Mouse (Mus musculus) limb, embryonic 10.5 days (tissue): ENCODE data around the gene Akap9. TPM values are rescaled to one million over a fixed set of nuclear protein-coding genes. Genes with fewer than 3 reads are reported as not detected.
"Not testable (repeated sequence)": the region's sequence is repeated elsewhere in the genome, so short reads cannot be mapped to it uniquely, and the experiment has no call there.

ENCODE experiments used
- DNase-seq: peaks from one replicate; pipeline ENCODE4 v3.0.0-alpha.2; 2017; ENCODE audit warnings: low spot score
- H3K27ac ChIP-seq: fragments of 300-500 bp; sonication (generic); 2 replicates; pipeline ENCODE4 v1.5.1; 2016; ENCODE audit warnings: mild to moderate bottlenecking
- H3K27me3 ChIP-seq: fragments of 300-500 bp; sonication (generic); 2 replicates; pipeline ENCODE4 v1.6.1; 2016; ENCODE audit warnings: low read depth, mild to moderate bottlenecking; ENCODE audit not compliant: poor library complexity, severe bottlenecking
- H3K36me3 ChIP-seq: fragments of 300-500 bp; sonication (generic); 2 replicates; pipeline ENCODE4 v1.6.1; 2016; ENCODE audit warnings: mild to moderate bottlenecking, moderate library complexity
- H3K4me1 ChIP-seq: fragments of 300-500 bp; sonication (generic); 2 replicates; pipeline ENCODE4 v1.6.1; 2016
- H3K4me3 ChIP-seq: fragments of 300-500 bp; sonication (generic); 2 replicates; pipeline ENCODE4 v1.5.1; 2016; ENCODE audit warnings: mild to moderate bottlenecking, moderate library complexity
- H3K9me3 ChIP-seq: fragments of 300-500 bp; sonication (generic); replicated peaks from 2 replicates; pipeline ENCODE4 v1.6.1; 2016; ENCODE audit warnings: mild to moderate bottlenecking
- WGBS: fragments of 180-500 bp; shearing (Covaris S2); methylation state at CpG from one replicate; pipeline ENCODE4 v1.1.7; 2016; 5-methylcytosine and 5-hydroxymethylcytosine counted together
- polyA plus RNA-seq: library from polyadenylated mRNA; unstranded; fragments of >200 nt; fragmentation: Nextera tagmentation; extraction: Ambion mirVana; gene quantifications from 2 replicates; pipeline ENCODE4 v1.2.1, GENCODE M21; 2016

Gene Akap9
- polyA plus RNA-seq, 1 experiment from 2014 or later, result 130 TPM

- no peaks in the 10 kb centered on the region for H3K27me3 ChIP-seq
- no peak for DNase-seq
- H3K9me3 ChIP-seq, result no peaks in the 10 kb centered on the region
- no peaks in the 10 kb centered on the region for H3K4me1 ChIP-seq
- H3K27ac ChIP-seq, result no peak overlapping the region
- 94% methylated on average over 4 of the region's 4 CpGs for WGBS
- no peak overlapping the region for H3K4me3 ChIP-seq
- H3K36me3 ChIP-seq, result peaks cover 68% of the 10 kb centered on the region
These were observed 50.0 kb downstream of the Akap9 start for GRCm38 (mm10) chr5:3977904-3978303.

- 80% methylated on average over 1 of the region's 1 CpGs for WGBS
- Histone ChIP-seq H3K27me3 (no peaks in the 10 kb centered on the region), H3K9me3 (no peaks in the 10 kb centered on the region), H3K27ac (no peak overlapping the region), H3K36me3 (peaks cover 37% of the 10 kb centered on the region), H3K4me1 (no peaks in the 10 kb centered on the region), H3K4me3 (no peak overlapping the region)
- DNase-seq, result no peak
These were observed 61.8 kb downstream of the Akap9 start for GRCm38 (mm10) chr5:3989608-3990007.

- no peak for DNase-seq
- WGBS, result 88% methylated on average over 1 of the region's 1 CpGs
- no peaks in the 10 kb centered on the region for H3K9me3 ChIP-seq
- no peak overlapping the region for H3K4me3 ChIP-seq
- no peaks in the 10 kb centered on the region for H3K27me3 ChIP-seq
- no peak overlapping the region for H3K27ac ChIP-seq
- peaks cover 37% of the 10 kb centered on the region for H3K36me3 ChIP-seq
- no peaks in the 10 kb centered on the region for H3K4me1 ChIP-seq
These were observed 62.6 kb downstream of the Akap9 start for GRCm38 (mm10) chr5:3990499-3990898.

DNA sequence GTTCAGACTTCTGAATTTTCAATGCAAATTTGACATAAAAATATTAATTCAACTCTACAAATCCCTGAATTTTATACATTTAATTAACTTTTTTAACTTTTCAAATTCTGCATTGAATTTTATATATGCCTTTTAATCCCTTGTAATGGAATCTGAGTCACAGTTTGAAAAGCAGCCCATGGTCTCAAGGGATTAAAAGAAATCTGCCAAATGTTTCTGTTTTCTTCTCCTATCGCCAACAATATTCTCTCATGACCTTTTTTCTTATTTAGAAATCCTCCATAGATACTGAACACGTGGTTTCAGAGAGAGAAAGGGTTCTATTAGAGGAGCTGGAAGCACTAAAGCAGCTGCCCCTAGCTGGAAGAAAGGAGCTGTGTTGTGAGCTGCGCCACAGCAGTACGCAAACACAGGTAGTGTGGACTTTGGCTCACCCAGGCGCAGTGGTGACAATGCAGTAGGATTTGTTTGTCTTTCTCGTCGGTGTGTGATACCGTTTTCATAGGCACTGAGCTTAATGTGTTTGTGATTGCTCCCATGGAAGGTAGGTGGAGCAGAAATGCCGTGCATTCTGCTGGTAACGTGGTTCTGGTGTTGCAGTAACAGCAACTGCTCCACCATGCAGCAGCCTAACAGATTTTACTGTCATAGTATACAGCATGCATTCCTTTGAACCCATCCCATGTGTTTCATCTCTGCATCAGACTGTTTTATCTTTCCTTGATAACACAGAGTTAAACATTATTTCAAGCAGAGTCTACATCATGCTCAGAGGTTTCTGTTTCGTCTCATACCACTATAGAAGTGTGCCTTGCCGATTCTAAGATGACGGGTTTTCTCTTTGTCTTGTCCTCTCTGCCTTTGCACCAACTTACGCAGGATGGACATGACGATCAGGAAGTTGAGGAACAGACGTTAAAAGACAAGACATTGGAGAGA lies 76.9 kb downstream of the Akap9 start:
- H3K4me3 ChIP-seq, result no peak overlapping the region
- no peaks in the 10 kb centered on the region for H3K27me3 ChIP-seq
- no peaks in the 10 kb centered on the region for H3K4me1 ChIP-seq
- peaks cover 43% of the 10 kb centered on the region for H3K36me3 ChIP-seq
- DNase-seq, result no peak
- no peaks in the 10 kb centered on the region for H3K9me3 ChIP-seq
- WGBS, result 91% methylated on average over 16 of the region's 16 CpGs
- H3K27ac ChIP-seq, result no peak overlapping the region

DNA sequence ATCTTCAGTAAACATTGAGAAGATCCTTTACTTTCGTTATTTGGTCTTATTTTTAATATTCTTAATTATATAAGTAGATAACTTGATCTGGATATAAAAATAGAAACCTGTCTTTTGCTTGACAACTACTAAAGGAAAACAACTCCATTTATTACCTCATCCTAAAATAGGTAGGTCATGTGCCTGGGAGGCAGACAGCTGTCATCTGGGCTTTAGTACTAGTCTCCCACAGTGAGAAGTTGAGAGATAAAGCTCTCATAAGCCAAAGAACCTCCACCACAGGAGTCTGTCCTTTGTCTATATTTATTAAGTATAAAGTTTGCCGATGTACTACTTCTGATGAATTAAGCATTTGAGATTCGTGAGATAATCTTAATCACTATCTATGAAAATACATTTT lies 78.8 kb downstream of the Akap9 start:
- Histone ChIP-seq H3K4me3 (no peak overlapping the region), H3K4me1 (no peaks in the 10 kb centered on the region), H3K27ac (no peak overlapping the region), H3K9me3 (no peaks in the 10 kb centered on the region), H3K27me3 (no peaks in the 10 kb centered on the region), H3K36me3 (peaks cover 51% of the 10 kb centered on the region)
- 94% methylated on average over 3 of the region's 3 CpGs for WGBS
- DNase-seq, result no peak

DNA sequence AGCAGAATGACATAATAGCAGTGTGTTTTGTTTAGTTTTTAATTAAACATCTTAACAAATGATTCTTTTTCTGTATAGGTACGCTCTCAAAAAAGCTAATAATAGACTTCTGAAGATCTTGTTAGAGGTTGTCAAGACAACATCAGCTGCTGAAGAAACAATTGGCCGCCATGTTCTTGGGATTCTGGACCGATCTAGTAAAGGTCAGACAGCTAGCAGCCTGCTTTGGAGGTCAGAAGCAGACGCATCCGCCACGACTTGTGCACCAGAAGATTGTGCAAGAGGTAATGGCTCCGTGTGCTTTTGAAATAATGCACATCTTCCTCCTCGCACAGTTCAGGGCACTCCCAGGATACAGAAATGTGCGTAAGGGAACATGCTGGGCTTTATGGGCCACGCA lies 80.4 kb downstream of the Akap9 start:
- Histone ChIP-seq H3K4me1 (no peaks in the 10 kb centered on the region), H3K27ac (no peak overlapping the region), H3K36me3 (peaks cover 62% of the 10 kb centered on the region), H3K27me3 (no peaks in the 10 kb centered on the region), H3K9me3 (no peaks in the 10 kb centered on the region), H3K4me3 (no peak overlapping the region)
- DNase-seq, result no peak
- WGBS, result 96% methylated on average over 10 of the region's 10 CpGs

DNA sequence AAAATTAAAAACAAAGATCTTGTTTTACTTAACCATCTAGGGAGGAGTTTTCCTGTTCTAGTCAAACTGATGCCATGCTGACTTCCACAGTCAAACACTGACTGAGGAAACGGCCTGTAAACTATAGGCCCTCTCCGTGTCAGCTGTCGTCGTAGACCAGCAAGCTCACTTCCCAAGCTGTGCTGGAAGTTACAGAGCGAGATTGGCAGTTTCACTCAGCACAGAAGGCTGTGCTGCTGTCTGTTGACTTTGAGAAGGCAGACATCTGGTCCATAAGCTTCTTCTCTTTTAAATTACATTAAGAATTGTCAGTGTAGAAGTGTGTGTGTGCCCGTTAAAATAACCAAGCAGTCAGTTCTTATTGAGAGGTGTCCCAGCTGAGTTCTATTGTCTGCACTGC lies 81.7 kb downstream of the Akap9 start:
- DNase-seq, result no peak
- Histone ChIP-seq H3K4me1 (no peaks in the 10 kb centered on the region), H3K36me3 (peaks cover 67% of the 10 kb centered on the region), H3K27ac (no peak overlapping the region), H3K4me3 (no peak overlapping the region), H3K27me3 (no peaks in the 10 kb centered on the region), H3K9me3 (no peaks in the 10 kb centered on the region)
- 91% methylated on average over 6 of the region's 6 CpGs for WGBS

GRCm38 (mm10) chr5:4017646-4018045 lies 89.8 kb downstream of the Akap9 start:
- not testable (repeated sequence) for H3K27me3 ChIP-seq, H3K4me3 ChIP-seq, H3K4me1 ChIP-seq, DNase-seq, H3K27ac ChIP-seq, H3K9me3 ChIP-seq
- peaks cover 63% of the 10 kb centered on the region for H3K36me3 ChIP-seq
- 94% methylated on average over 1 of the region's 1 CpGs for WGBS

DNA sequence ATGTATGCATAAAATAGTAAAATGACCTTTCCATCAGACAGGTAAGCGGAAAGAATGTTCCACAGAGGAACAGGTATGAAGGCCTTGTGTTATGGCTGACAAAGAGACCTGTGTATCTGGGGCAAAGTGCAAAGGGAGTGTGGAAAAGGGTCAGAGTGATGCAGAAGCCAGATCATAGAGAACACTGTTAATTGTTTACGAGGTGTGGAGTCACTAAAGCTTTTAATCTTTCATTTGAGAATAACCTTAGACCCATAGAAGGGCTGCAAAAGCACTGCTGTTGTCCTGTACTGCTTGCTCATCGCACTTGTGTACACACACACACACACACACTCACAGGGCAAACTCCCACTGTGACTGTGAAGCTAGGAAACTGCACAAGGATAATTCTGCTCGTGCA lies 91.5 kb downstream of the Akap9 start:
- Histone ChIP-seq H3K36me3 (peaks cover 47% of the 10 kb centered on the region), H3K27me3 (no peaks in the 10 kb centered on the region), H3K4me3 (no peak overlapping the region), H3K9me3 (no peaks in the 10 kb centered on the region), H3K27ac (no peak overlapping the region), H3K4me1 (peaks cover 9% of the 10 kb centered on the region)
- 94% methylated on average over 4 of the region's 4 CpGs for WGBS
- DNase-seq, result no peak

GRCm38 (mm10) chr5:4020018-4020417 lies 92.2 kb downstream of the Akap9 start:
- no peaks in the 10 kb centered on the region for H3K9me3 ChIP-seq
- no peaks in the 10 kb centered on the region for H3K27me3 ChIP-seq
- peaks cover 12% of the 10 kb centered on the region for H3K4me1 ChIP-seq
- no peak for DNase-seq
- H3K27ac ChIP-seq, result no peak overlapping the region
- peaks cover 41% of the 10 kb centered on the region for H3K36me3 ChIP-seq
- H3K4me3 ChIP-seq, result no peak overlapping the region
- WGBS, result 87% methylated on average over 1 of the region's 1 CpGs

DNA sequence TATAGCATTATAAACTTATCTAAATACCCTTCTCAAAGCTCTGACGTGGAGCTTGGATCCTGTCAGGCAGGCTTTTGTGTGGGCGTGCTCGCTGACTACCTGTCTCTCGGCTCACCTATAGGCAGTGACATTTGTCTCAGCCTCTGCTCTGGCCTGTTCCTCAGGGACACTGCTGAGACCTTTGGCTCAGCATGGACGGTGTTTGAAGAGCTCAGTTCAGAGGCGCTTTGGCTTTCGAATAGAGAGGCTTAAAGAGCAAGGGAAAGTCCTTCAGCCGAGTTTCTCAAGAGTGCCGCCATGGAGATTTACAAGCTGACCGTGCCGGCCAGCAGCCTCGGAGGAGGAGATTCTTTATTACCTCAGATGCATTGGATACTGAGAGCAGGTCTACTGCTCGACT lies 95.3 kb downstream of the Akap9 start:
- DNase-seq, result peak; percentile 33
- H3K36me3 ChIP-seq, result peaks cover 30% of the 10 kb centered on the region
- no peak overlapping the region; the same call in 1 of the 2 replicates for H3K27ac ChIP-seq

DNA sequence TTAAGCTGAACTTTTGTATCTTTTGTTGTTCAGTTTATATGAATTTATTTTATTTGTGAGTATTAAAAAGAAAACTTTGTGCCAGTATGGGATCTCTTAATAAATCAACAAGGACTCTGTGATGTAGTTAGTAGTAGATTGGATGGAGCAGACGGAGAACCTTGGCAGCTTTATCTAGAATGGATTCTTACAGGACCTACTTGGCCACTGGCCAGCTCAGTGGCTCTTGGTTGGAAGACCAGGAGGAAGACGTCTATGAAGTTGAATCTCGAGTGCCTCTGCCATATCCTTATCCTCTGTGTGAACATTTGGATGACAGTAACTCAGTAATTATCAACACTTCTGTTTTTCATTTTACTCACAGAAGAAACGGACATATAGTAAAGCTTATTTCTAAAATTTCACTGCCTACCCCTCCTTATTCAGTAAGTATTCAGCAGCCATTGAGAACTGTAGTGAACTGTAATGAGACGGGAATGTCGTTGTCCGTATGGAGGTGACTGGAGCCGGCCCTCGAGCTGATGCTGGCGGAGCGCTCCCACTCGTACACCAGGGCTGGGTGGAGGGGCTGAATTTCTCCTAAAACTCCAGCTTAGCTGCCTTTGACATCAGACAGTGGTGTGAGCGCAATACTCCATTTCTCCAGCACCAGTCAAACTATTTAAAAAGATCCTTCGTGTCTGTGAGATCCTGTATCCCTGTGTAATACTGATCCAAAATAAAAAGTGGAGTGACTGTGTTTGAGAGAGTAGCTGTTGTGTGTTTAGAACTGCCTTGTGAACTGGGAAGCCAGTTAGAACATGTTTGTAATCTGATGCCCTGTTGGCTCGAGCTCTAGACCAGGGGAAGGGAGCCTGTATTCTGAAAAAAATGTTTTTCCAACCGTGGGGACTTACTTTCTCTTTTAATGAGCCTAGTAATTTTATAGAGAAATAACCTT lies 96.2 kb downstream of the Akap9 start:
- Histone ChIP-seq H3K27ac (peak overlapping the region; percentile 69), H3K27me3 (no peaks in the 10 kb centered on the region), H3K9me3 (no peaks in the 10 kb centered on the region), H3K4me3 (no peak overlapping the region), H3K4me1 (peaks cover 12% of the 10 kb centered on the region), H3K36me3 (peaks cover 30% of the 10 kb centered on the region)
- DNase-seq, result no peak
- WGBS, result 69% methylated on average over 16 of the region's 16 CpGs

More for the DNA sequence above, 95.3 kb downstream of the Akap9 start:
- Histone ChIP-seq H3K27me3 (no peaks in the 10 kb centered on the region), H3K9me3 (no peaks in the 10 kb centered on the region), H3K4me3 (no peak overlapping the region), H3K4me1 (peaks cover 12% of the 10 kb centered on the region)
- 45% methylated on average over 13 of the region's 13 CpGs for WGBS

GRCm38 (mm10) chr5:4024727-4025126 lies 96.9 kb downstream of the Akap9 start:
- H3K4me3 ChIP-seq, result no peak overlapping the region
- 78% methylated on average over 4 of the region's 4 CpGs for WGBS
- no peaks in the 10 kb centered on the region for H3K9me3 ChIP-seq
- no peak for DNase-seq
- H3K4me1 ChIP-seq, result peaks cover 12% of the 10 kb centered on the region
- peaks cover 25% of the 10 kb centered on the region for H3K36me3 ChIP-seq
- H3K27ac ChIP-seq, result no peak overlapping the region; the same call in 1 of the 2 replicates
- H3K27me3 ChIP-seq, result no peaks in the 10 kb centered on the region
